ENCODE assay signal across 16 mouse cellular contexts in the genomic region with DNA sequence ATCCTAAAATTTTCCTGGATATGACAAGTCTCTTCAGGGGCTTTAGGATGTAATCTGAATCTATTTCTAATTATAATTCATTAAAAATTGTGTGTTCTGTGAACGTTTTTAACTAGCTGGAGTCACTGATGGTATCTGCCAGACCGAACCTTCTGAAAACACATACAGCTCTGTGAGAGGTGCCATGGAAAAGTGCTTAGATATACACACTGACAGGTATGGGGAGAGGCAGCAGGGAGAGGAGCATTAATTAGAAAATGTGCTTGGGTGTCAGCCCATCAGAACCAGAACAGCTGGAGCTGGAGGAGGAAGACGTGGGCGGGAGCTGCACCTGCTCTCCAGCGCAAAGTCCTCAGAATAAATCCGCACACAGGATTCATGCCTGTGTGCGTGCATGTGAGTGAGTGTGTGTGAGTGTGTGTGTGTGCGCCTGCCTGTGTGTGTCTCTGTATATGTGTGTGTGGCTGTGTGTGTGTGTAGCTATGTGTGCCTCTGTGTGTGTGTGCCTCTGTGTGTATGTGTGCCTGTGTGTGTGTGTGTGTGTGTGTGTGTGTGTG.
DNase-seq lines count a peak whose midpoint lies in the region; ATAC-seq and TF ChIP-seq lines count a peak whose summit lies in the region.
"Had no signal": no experiment of that assay in that cellular context is flagged by ENCODE, and none has a peak within 500 bp of the region (broad histone marks: within the 10 kb centered on the region; RNA-seq: fewer than 3 reads in every experiment).

No protein-coding gene starts in this region.

- H3K27ac ChIP-seq in kidney, embryonic 15.5 days = no peak overlapping the region
- no peak overlapping the region for H3K27ac ChIP-seq in midbrain, embryonic 11.5 days (ENCODE audit: low read depth, low read length)
- no peak overlapping the region for H3K27ac ChIP-seq in midbrain, embryonic 13.5 days
- no peak overlapping the region for H3K27ac ChIP-seq in hindbrain, postnatal 0 days
- H3K27ac ChIP-seq: embryonic facial prominence, embryonic 13.5 days; forebrain, embryonic 10.5 days; heart, adult 2 months; intestine, embryonic 15.5 days; limb, embryonic 12.5 days had no signal

- H3K36me3 ChIP-seq in kidney, embryonic 15.5 days = no peaks in the 10 kb centered on the region
- H3K36me3 ChIP-seq in midbrain, embryonic 11.5 days (ENCODE audit: control insufficient read depth, insufficient read depth, low read length) = no peaks in the 10 kb centered on the region
- no peaks in the 10 kb centered on the region for H3K36me3 ChIP-seq in midbrain, embryonic 13.5 days
- H3K36me3 ChIP-seq in hindbrain, postnatal 0 days (ENCODE audit: insufficient read depth, low read length) = no peaks in the 10 kb centered on the region
- H3K36me3 ChIP-seq: embryonic facial prominence, embryonic 13.5 days; forebrain, embryonic 10.5 days; intestine, embryonic 15.5 days; limb, embryonic 12.5 days had no signal

- no peak for DNase-seq in kidney, adult 9 months
- peak; percentile 81 for DNase-seq in midbrain, embryonic 11.5 days (ENCODE audit: low spot score, missing footprints)
- DNase-seq in hindbrain, postnatal 0 days (ENCODE audit: low spot score) = no peak
- peak; percentile 41 to 42 for DNase-seq in right cerebral cortex, postnatal 36 days (ENCODE audit: low spot score in 2 of 2)
- DNase-seq: cerebellum, adult 11 months; heart, adult 2 months; kidney, postnatal 10 days; lung, adult 18-20 months; thymus, postnatal 4 days had no signal

- TF ChIP-seq CTCF in hindbrain, postnatal 0 days (IDR thresholded peaks at IDR 0.05; ENCODE audit: low read depth) = no peak

- H3K4me1 ChIP-seq in kidney, embryonic 15.5 days = peaks cover 17% of the 10 kb centered on the region
- no peaks in the 10 kb centered on the region for H3K4me1 ChIP-seq in midbrain, embryonic 11.5 days (ENCODE audit: control insufficient read depth, insufficient read depth, low read length)
- no peaks in the 10 kb centered on the region for H3K4me1 ChIP-seq in midbrain, embryonic 13.5 days (replicated peaks)
- H3K4me1 ChIP-seq in hindbrain, postnatal 0 days (ENCODE audit: insufficient read depth, low read length) = 0 out of 2 replicates have a peak, but pooled peaks cover 3% of the 10 kb centered on the region
- H3K4me1 ChIP-seq: intestine, embryonic 15.5 days had no signal

- no peaks in the 10 kb centered on the region for H3K27me3 ChIP-seq in kidney, embryonic 15.5 days
- no peaks in the 10 kb centered on the region for H3K27me3 ChIP-seq in midbrain, embryonic 11.5 days (ENCODE audit: control insufficient read depth, insufficient read depth, low read length)
- no peaks in the 10 kb centered on the region for H3K27me3 ChIP-seq in midbrain, embryonic 13.5 days
- H3K27me3 ChIP-seq in hindbrain, postnatal 0 days (ENCODE audit: insufficient read depth, low read length) = no peaks in the 10 kb centered on the region
- H3K27me3 ChIP-seq: embryonic facial prominence, embryonic 13.5 days; intestine, embryonic 15.5 days; limb, embryonic 12.5 days had no signal

- H3K9ac ChIP-seq in kidney, embryonic 15.5 days = no peak overlapping the region
- H3K9ac ChIP-seq in midbrain, embryonic 11.5 days (ENCODE audit: low read length) = no peak overlapping the region
- H3K9ac ChIP-seq in midbrain, embryonic 13.5 days (replicated peaks) = no peak overlapping the region
- H3K9ac ChIP-seq in hindbrain, postnatal 0 days (replicated peaks; ENCODE audit: low read length) = no peak overlapping the region
- H3K9ac ChIP-seq: embryonic facial prominence, embryonic 13.5 days; intestine, embryonic 15.5 days; limb, embryonic 12.5 days had no signal

- H3K4me2 ChIP-seq in kidney, embryonic 15.5 days = no peak overlapping the region
- H3K4me2 ChIP-seq in midbrain, embryonic 11.5 days = no peak overlapping the region
- H3K4me2 ChIP-seq in midbrain, embryonic 13.5 days (replicated peaks) = no peak overlapping the region
- H3K4me2 ChIP-seq in hindbrain, postnatal 0 days (ENCODE audit: low read depth, low read length) = no peak overlapping the region
- H3K4me2 ChIP-seq: embryonic facial prominence, embryonic 13.5 days; intestine, embryonic 15.5 days; limb, embryonic 12.5 days had no signal

- no peaks in the 10 kb centered on the region for H3K9me3 ChIP-seq in kidney, embryonic 15.5 days (replicated peaks)
- no peaks in the 10 kb centered on the region for H3K9me3 ChIP-seq in midbrain, embryonic 11.5 days (ENCODE audit: control insufficient read depth, low read length)
- H3K9me3 ChIP-seq in midbrain, embryonic 13.5 days = no peaks in the 10 kb centered on the region
- H3K9me3 ChIP-seq in hindbrain, postnatal 0 days (ENCODE audit: low read length) = no peaks in the 10 kb centered on the region
- H3K9me3 ChIP-seq: embryonic facial prominence, embryonic 13.5 days; intestine, embryonic 15.5 days; limb, embryonic 12.5 days had no signal

- 0 out of 2 replicates have a peak, but pooled peaks have one; percentile 22 for ATAC-seq in kidney, embryonic 15.5 days (replicated peaks; ENCODE audit: low FRiP score)
- ATAC-seq in midbrain, embryonic 11.5 days (ENCODE audit: low FRiP score) = no peak
- no peak for ATAC-seq in midbrain, embryonic 13.5 days
- ATAC-seq in hindbrain, postnatal 0 days = peak; percentile 39; the same call in 1 of the 2 replicates
- no peak for ATAC-seq in megakaryocyte, adult 5-6 weeks (ENCODE audit: poor library complexity, severe bottlenecking)
- ATAC-seq: intestine, embryonic 15.5 days had no signal

- WGBS in kidney, embryonic 15.5 days = 65% methylated on average over 8 of the region's 8 CpGs
- WGBS in midbrain, embryonic 11.5 days = 84% methylated on average over 8 of the region's 8 CpGs
- WGBS in midbrain, embryonic 13.5 days = 85% methylated on average over 8 of the region's 8 CpGs
- whole genome bisulfite sequencing in hindbrain, postnatal 0 days = 63% methylated on average over 8 of the region's 8 CpGs

- H3K4me3 ChIP-seq in kidney, embryonic 15.5 days (replicated peaks) = no peak overlapping the region
- no peak overlapping the region for H3K4me3 ChIP-seq in midbrain, embryonic 11.5 days (ENCODE audit: low read depth, low read length)
- H3K4me3 ChIP-seq in midbrain, embryonic 13.5 days (replicated peaks) = no peak overlapping the region
- no peak overlapping the region for H3K4me3 ChIP-seq in hindbrain, postnatal 0 days (ENCODE audit: low read length)
- H3K4me3 ChIP-seq: embryonic facial prominence, embryonic 13.5 days; forebrain, embryonic 10.5 days; heart, adult 2 months; intestine, embryonic 15.5 days; limb, embryonic 12.5 days had no signal

Comparison
In these comparisons a context has a peak if more than half of its experiments do, and no peak if none do; other contexts are left out.
1. ATAC-seq: peak in kidney, embryonic 15.5 days (single experiment) and hindbrain, postnatal 0 days (single experiment); none in midbrain, embryonic 11.5 days (single experiment), midbrain, embryonic 13.5 days (single experiment) and megakaryocyte, adult 5-6 weeks (single experiment).
2. DNase-seq: peak in midbrain, embryonic 11.5 days (single experiment) and right cerebral cortex, postnatal 36 days (2 of 2); none in kidney, adult 9 months (single experiment) and hindbrain, postnatal 0 days (single experiment).